Mouse (Mus musculus): ENCODE data around the gene Usp4.

DNA sequence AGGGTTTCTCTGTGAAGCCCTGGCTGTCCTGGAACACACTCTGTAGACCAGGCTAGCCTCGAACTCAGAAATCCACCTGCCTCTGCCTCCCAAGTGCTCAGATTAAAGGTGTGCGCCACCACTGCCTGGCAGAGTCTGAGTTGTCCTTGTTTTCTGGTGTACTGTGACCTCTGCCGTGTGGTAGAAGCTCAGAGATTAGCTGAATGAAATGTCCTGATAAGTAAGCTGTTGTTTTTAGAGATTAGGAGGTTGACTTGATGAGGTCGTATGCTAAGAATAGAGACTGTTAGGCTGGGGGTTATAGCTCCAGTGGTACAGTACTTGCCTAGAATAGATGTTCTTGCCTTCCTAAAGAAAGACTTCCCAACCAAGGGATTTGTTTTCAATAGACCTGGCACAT lies 42.9 kb upstream of the Usp4 start:
- TF ChIP-seq POLR2A (IDR thresholded peaks at IDR 0.05; ENCODE audit: low read depth, low read length) (no peak), CTCF (IDR thresholded peaks at IDR 0.05; ENCODE audit: borderline replicate concordance, insufficient read depth, low read length) (no peak)
